Mouse (Mus musculus) cerebellum, postnatal 36 days (tissue): ENCODE measurements around the gene Gm4707.
"Not testable (repeated sequence)": the region's sequence is repeated elsewhere in the genome, so short reads cannot be mapped to it uniquely, and the experiment has no call there.

ENCODE experiments used
- DNase-seq, 2 experiments: peaks; one replicate each; pipeline ENCODE4 v3.0.0; 2021 to 2022; ENCODE audit warnings: mixed read lengths in 2 of 2

The Gm4707 gene

DNA sequence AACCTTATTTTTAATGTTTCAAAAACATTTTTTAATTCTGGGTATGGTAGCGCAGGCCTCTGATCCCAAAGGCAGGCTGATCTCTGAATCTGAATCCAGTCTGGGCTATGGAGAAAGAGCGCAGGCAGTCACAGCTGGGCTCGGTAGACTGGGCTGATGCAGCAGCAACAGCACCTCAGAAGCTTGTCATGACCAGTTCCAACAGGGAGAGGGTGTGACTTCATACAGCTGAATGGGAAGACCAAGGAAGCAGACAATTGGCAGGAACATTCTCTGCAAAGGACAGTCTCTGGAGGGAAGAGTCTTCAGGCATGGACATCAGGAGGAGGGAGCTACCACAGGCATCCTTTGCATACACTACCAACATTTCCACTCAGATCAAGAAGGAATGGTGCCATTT lies 15.6 kb downstream of the Gm4707 start:
- no peak for DNase-seq

DNA sequence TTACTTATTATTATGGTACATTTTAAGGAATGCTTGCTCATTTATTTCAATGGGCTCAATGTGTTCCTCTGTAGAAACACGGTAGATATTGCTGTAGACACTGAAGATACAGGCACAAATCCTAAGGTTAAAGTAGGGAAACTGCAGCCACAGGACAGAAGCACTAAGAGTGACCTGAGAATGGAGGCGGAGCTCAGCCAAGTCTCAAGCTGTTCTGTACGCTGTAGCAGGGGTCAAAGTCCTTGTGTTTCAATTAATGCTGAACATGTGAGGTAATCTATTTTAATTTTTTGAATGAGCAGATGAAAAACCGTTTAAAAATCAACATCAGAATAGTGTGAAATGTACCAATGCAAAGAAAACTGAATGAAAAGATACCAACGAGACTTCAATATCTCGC lies 16.4 kb downstream of the Gm4707 start:
- no peak for DNase-seq

DNA sequence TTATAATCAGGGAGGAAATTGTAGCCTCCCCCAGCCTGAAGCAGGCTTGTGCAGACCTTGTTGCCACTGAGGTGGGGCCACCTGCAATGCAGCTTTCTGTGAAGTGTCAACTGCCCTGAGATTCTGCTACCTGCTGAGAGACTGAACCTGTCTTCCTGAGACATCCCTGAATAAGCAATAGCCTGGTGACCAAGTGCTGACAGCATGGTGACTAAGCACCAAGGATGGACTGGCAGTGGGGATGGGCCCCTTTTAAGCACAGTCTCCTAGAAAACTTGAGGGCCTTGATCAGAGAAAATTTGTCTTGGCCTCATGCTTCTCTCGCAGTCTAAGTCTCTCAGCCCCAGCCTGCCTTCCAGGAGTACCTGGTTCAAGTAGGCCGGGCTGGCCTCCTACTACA lies 37.2 kb downstream of the Gm4707 start:
- not testable (repeated sequence) for DNase-seq

GRCm38 (mm10) chr17:71419448-71419847 lies 40.3 kb downstream of the Gm4707 start:
- DNase-seq: not testable (repeated sequence)

DNA sequence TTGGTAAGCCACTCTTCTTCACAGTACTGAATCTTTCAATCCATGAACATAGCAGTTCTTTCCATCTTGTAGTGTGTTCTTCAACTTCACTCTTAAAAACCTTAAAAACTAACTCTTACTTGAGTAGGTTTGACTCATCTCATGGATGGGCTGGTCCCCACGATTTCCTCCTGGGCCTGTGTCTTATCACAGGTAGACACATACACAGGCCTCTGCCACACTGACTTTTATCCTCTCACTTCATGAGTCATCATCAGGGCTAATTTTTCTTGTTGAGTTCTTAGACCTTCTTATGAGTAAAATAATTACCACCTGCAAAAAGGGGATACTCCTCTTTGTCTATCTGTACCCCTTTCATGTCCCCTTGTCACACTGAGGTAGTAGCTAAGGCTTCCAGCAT lies 42.7 kb downstream of the Gm4707 start:
- no peak for DNase-seq
